Mouse (Mus musculus) neural tube, embryonic 14.5 days (tissue): ENCODE data around the gene Mindy4. TPM values are rescaled to one million over a fixed set of nuclear protein-coding genes. Genes with fewer than 3 reads are reported as not detected.

Source experiments
- ATAC-seq: fragments of 200-750 bp; cut with Nextera tagmentation; 2 replicates; pipeline ENCODE4 v1.8.0; 2017; ENCODE audit warnings: low read depth, mild to moderate bottlenecking, moderate TSS enrichment, moderate library complexity
- H3K27ac ChIP-seq: fragments of 300-500 bp; sonication (generic); 2 replicates; pipeline ENCODE4 v1.5.1; 2014; ENCODE audit warnings: low read depth, mild to moderate bottlenecking, control low read depth, low read length, moderate library complexity, mixed read lengths
- H3K27me3 ChIP-seq: fragments of 300-500 bp; sonication (generic); 2 replicates; pipeline ENCODE4 v1.6.1; 2014; ENCODE audit warnings: low read length; ENCODE audit not compliant: control insufficient read depth, insufficient read depth
- H3K36me3 ChIP-seq: fragments of 300-500 bp; sonication (generic); 2 replicates; pipeline ENCODE4 v1.6.1; 2014; ENCODE audit warnings: low read length, mixed read lengths; ENCODE audit not compliant: control insufficient read depth, insufficient read depth
- H3K4me1 ChIP-seq: fragments of 300-500 bp; sonication (generic); 2 replicates; pipeline ENCODE4 v1.6.1; 2014; ENCODE audit warnings: low read length; ENCODE audit not compliant: control insufficient read depth, insufficient read depth
- H3K4me2 ChIP-seq: fragments of 300-500 bp; sonication (generic); 2 replicates; pipeline ENCODE4 v1.6.1; 2014; ENCODE audit warnings: mild to moderate bottlenecking, low read depth, low read length, control low read depth
- H3K4me3 ChIP-seq: fragments of 300-500 bp; sonication (generic); 2 replicates; pipeline ENCODE4 v1.5.1; 2014; ENCODE audit warnings: low read depth, low read length, control low read depth, mixed read lengths
- H3K9ac ChIP-seq: fragments of 300-500 bp; sonication (generic); replicated peaks from 2 replicates; pipeline ENCODE4 v1.6.1; 2014; ENCODE audit warnings: low read depth, mild to moderate bottlenecking, control low read depth, low read length, mixed read lengths
- H3K9me3 ChIP-seq: fragments of 300-500 bp; sonication (generic); 2 replicates; pipeline ENCODE4 v1.6.1; 2016; ENCODE audit warnings: low read length; ENCODE audit not compliant: control insufficient read depth
- WGBS: fragments of 180-500 bp; shearing (Covaris S2); extraction: QIAGEN DNeasy Blood & Tissue Kit; methylation state at CpG from one replicate; pipeline ENCODE4 v1.1.7; 2014; 5-methylcytosine and 5-hydroxymethylcytosine counted together
- polyA plus RNA-seq: library from polyadenylated mRNA; unstranded; fragments of >200 nt; fragmentation: Nextera tagmentation; extraction: Ambion mirVana; gene quantifications from 2 replicates; pipeline ENCODE4 v1.2.1, GENCODE M21; 2014

Gene Mindy4
- polyA plus RNA-seq, 1 experiment from 2014 or later: 11.4 TPM

GRCm38 (mm10) chr6:55278086-55278485 lies 74.9 kb downstream of the Mindy4 start:
- H3K4me2 ChIP-seq: no peak overlapping the region
- WGBS: 83% methylated on average over 6 of the region's 6 CpGs

GRCm38 (mm10) chr6:55278520-55278919 lies 75.3 kb downstream of the Mindy4 start:
- H3K4me2 ChIP-seq: no peak overlapping the region
- no peaks in the 10 kb centered on the region for H3K36me3 ChIP-seq
- H3K4me1 ChIP-seq: no peaks in the 10 kb centered on the region
- no peak for ATAC-seq
- no peak overlapping the region for H3K9ac ChIP-seq
- no peaks in the 10 kb centered on the region for H3K27me3 ChIP-seq
- no peaks in the 10 kb centered on the region for H3K9me3 ChIP-seq
- 82% methylated on average over 4 of the region's 4 CpGs for WGBS
- no peak overlapping the region for H3K27ac ChIP-seq
- H3K4me3 ChIP-seq: no peak overlapping the region

More at GRCm38 (mm10) chr6:55278086-55278485, 74.9 kb downstream of the Mindy4 start:
- no peak for ATAC-seq
- Histone ChIP-seq H3K27me3 (no peaks in the 10 kb centered on the region), H3K27ac (no peak overlapping the region), H3K9ac (no peak overlapping the region), H3K9me3 (no peaks in the 10 kb centered on the region), H3K36me3 (no peaks in the 10 kb centered on the region), H3K4me1 (no peaks in the 10 kb centered on the region), H3K4me3 (no peak overlapping the region)

- WGBS: 92% methylated on average over 8 of the region's 8 CpGs
- no peak for ATAC-seq
Measured at GRCm38 (mm10) chr6:55280979-55281378, 77.8 kb downstream of the Mindy4 start.

GRCm38 (mm10) chr6:55281687-55282086 lies 78.5 kb downstream of the Mindy4 start:
- Histone ChIP-seq H3K36me3 (no peaks in the 10 kb centered on the region), H3K9me3 (no peaks in the 10 kb centered on the region), H3K9ac (no peak overlapping the region), H3K4me1 (no peaks in the 10 kb centered on the region), H3K27ac (no peak overlapping the region), H3K4me3 (no peak overlapping the region), H3K4me2 (no peak overlapping the region), H3K27me3 (no peaks in the 10 kb centered on the region)
- 88% methylated on average over 7 of the region's 7 CpGs for WGBS
- ATAC-seq: no peak

More at GRCm38 (mm10) chr6:55280979-55281378, 77.8 kb downstream of the Mindy4 start:
- Histone ChIP-seq H3K9ac (no peak overlapping the region), H3K27ac (no peak overlapping the region), H3K4me2 (no peak overlapping the region), H3K27me3 (no peaks in the 10 kb centered on the region), H3K9me3 (no peaks in the 10 kb centered on the region), H3K4me1 (no peaks in the 10 kb centered on the region), H3K36me3 (no peaks in the 10 kb centered on the region), H3K4me3 (no peak overlapping the region)

GRCm38 (mm10) chr6:55282348-55282747 lies 79.2 kb downstream of the Mindy4 start:
- Histone ChIP-seq H3K9me3 (no peaks in the 10 kb centered on the region), H3K4me1 (no peaks in the 10 kb centered on the region), H3K27ac (no peak overlapping the region), H3K9ac (no peak overlapping the region), H3K27me3 (no peaks in the 10 kb centered on the region), H3K4me3 (no peak overlapping the region), H3K36me3 (no peaks in the 10 kb centered on the region), H3K4me2 (no peak overlapping the region)
- no peak for ATAC-seq
- 95% methylated on average over 8 of the region's 8 CpGs for WGBS

GRCm38 (mm10) chr6:55285218-55285617 lies 82.0 kb downstream of the Mindy4 start:
- H3K4me3 ChIP-seq: no peak overlapping the region
- H3K36me3 ChIP-seq: no peaks in the 10 kb centered on the region
- ATAC-seq: peak; percentile 46; the same call in 1 of the 2 replicates
- no peak overlapping the region for H3K4me2 ChIP-seq
- H3K27me3 ChIP-seq: no peaks in the 10 kb centered on the region
- no peak overlapping the region for H3K27ac ChIP-seq
- H3K9me3 ChIP-seq: no peaks in the 10 kb centered on the region
- no peak overlapping the region for H3K9ac ChIP-seq
- H3K4me1 ChIP-seq: no peaks in the 10 kb centered on the region
- 55% methylated on average over 5 of the region's 5 CpGs for WGBS

GRCm38 (mm10) chr6:55288007-55288602 lies 84.9 kb downstream of the Mindy4 start:
- H3K27me3 ChIP-seq: no peaks in the 10 kb centered on the region
- no peak overlapping the region for H3K4me2 ChIP-seq
- no peak overlapping the region for H3K9ac ChIP-seq
- H3K9me3 ChIP-seq: no peaks in the 10 kb centered on the region
- ATAC-seq: no peak
- WGBS: 89% methylated on average over 5 of the region's 5 CpGs
- no peak overlapping the region for H3K4me3 ChIP-seq
- H3K27ac ChIP-seq: no peak overlapping the region
- H3K36me3 ChIP-seq: no peaks in the 10 kb centered on the region
- no peaks in the 10 kb centered on the region for H3K4me1 ChIP-seq

- H3K9ac ChIP-seq: no peak overlapping the region
- H3K4me2 ChIP-seq: no peak overlapping the region
- H3K27ac ChIP-seq: no peak overlapping the region
- no peaks in the 10 kb centered on the region for H3K27me3 ChIP-seq
- no peaks in the 10 kb centered on the region for H3K36me3 ChIP-seq
- 34% methylated on average over 19 of the region's 19 CpGs for WGBS
- H3K9me3 ChIP-seq: no peaks in the 10 kb centered on the region
- H3K4me1 ChIP-seq: no peaks in the 10 kb centered on the region
- peak; percentile 31; the same call in 1 of the 2 replicates for ATAC-seq
- H3K4me3 ChIP-seq: no peak overlapping the region
Measured at GRCm38 (mm10) chr6:55294549-55295131, 91.5 kb downstream of the Mindy4 start.

- Histone ChIP-seq H3K9ac (no peak overlapping the region), H3K27me3 (no peaks in the 10 kb centered on the region), H3K27ac (no peak overlapping the region), H3K4me1 (no peaks in the 10 kb centered on the region), H3K4me3 (no peak overlapping the region), H3K36me3 (no peaks in the 10 kb centered on the region), H3K9me3 (no peaks in the 10 kb centered on the region), H3K4me2 (no peak overlapping the region)
- WGBS: 89% methylated on average over 1 of the region's 1 CpGs
- no peak for ATAC-seq
Measured at GRCm38 (mm10) chr6:55295325-55295724, 92.1 kb downstream of the Mindy4 start.
